Mouse (Mus musculus) megakaryocyte, embryonic 14.5 days (primary cell): ENCODE measurements at regions not wholly inside any gene's neighbourhood (a gene's known extent, or its start where the extent isn't known, plus 50 kb on each side); places are given as distances from the start of the nearest gene placed in this dataset.

Source experiments
- H3K27me3 ChIP-seq: replicated peaks from 2 replicates; pipeline ENCODE3; 2012; ENCODE audit warnings: inconsistent platforms
- H3K36me3 ChIP-seq: replicated peaks from 2 replicates; pipeline ENCODE3; 2012; ENCODE audit warnings: low read length, inconsistent platforms, mixed read lengths
- H3K4me1 ChIP-seq: 2 replicates; pipeline ENCODE4 v1.6.1; 2012; ENCODE audit warnings: inconsistent platforms
- H3K4me3 ChIP-seq: replicated peaks from 2 replicates; pipeline ENCODE3; 2012; ENCODE audit warnings: moderate library complexity, mild to moderate bottlenecking, inconsistent platforms
- H3K9me3 ChIP-seq: 2 replicates; pipeline ENCODE4 v1.6.1; 2012; ENCODE audit warnings: inconsistent platforms
- FLI1 ChIP-seq: IDR thresholded peaks from 2 replicates; pipeline ENCODE4 v1.6.1; 2012; ENCODE audit warnings: low read length, inconsistent platforms, mixed read lengths
- GATA1 ChIP-seq: IDR thresholded peaks from 3 replicates; pipeline ENCODE4 v1.6.1; 2012; ENCODE audit warnings: mixed read lengths, low read length, inconsistent platforms, borderline replicate concordance

- Histone ChIP-seq H3K27me3 (peaks cover 48% of the 10 kb centered on the region), H3K4me3 (no peak overlapping the region), H3K4me1 (peaks cover 19% of the 10 kb centered on the region), H3K36me3 (no peaks in the 10 kb centered on the region), H3K9me3 (0 out of 2 replicates have a peak, but pooled peaks cover 3% of the 10 kb centered on the region)
- TF ChIP-seq FLI1 (no peak), GATA1 (no peak)
These were observed 49.8 kb upstream of the Thy1 start for GRCm38 (mm10) chr9:43993221-43993976.
